Mouse (Mus musculus) ES-Bruce4 (cell line): ENCODE data around the gene Gm49425. TPM values are rescaled to one million over a fixed set of nuclear protein-coding genes. Genes with fewer than 3 reads are reported as not detected.

Experiments
- H3K27ac ChIP-seq: 2 replicates; pipeline ENCODE4 v1.5.1; 2012; ENCODE audit warnings: low read length, inconsistent platforms; ENCODE audit not compliant: insufficient read depth
- H3K27me3 ChIP-seq: 2 replicates; pipeline ENCODE4 v1.6.1; 2012; ENCODE audit warnings: mild to moderate bottlenecking, low read length, inconsistent platforms; ENCODE audit not compliant: control insufficient read depth, poor library complexity, insufficient read depth, severe bottlenecking
- H3K36me3 ChIP-seq: 2 replicates; pipeline ENCODE4 v1.6.1; 2012; ENCODE audit warnings: inconsistent platforms, mild to moderate bottlenecking, low read length, moderate library complexity; ENCODE audit not compliant: control insufficient read depth, poor library complexity, insufficient read depth, severe bottlenecking
- H3K4me1 ChIP-seq: one replicate; pipeline ENCODE4 v1.8.1; 2011; ENCODE audit warnings: low read length; ENCODE audit not compliant: control insufficient read depth, insufficient read depth
- H3K4me3 ChIP-seq: 2 replicates; pipeline ENCODE4 v1.5.1; 2011; ENCODE audit warnings: low read depth, mild to moderate bottlenecking, low read length
- H3K9ac ChIP-seq: 2 replicates; pipeline ENCODE4 v1.6.1; 2012; ENCODE audit warnings: low read depth, mild to moderate bottlenecking, inconsistent platforms; ENCODE audit not compliant: poor library complexity, severe bottlenecking
- H3K9me3 ChIP-seq: replicated peaks from 2 replicates; pipeline ENCODE4 v1.6.1; 2012; ENCODE audit warnings: mild to moderate bottlenecking, low read length, inconsistent platforms; ENCODE audit not compliant: control insufficient read depth, poor library complexity, insufficient read depth, severe bottlenecking
- CTCF ChIP-seq: IDR thresholded peaks from one replicate; pipeline ENCODE4 v1.8.1; 2011; ENCODE audit warnings: low read depth, low read length
- EP300 ChIP-seq: IDR thresholded peaks from 2 replicates; pipeline ENCODE4 v1.6.1; 2011; ENCODE audit warnings: low read depth, low read length; ENCODE audit not compliant: insufficient read depth
- POLR2A ChIP-seq: IDR thresholded peaks from one replicate; pipeline ENCODE4 v1.8.1; 2011; ENCODE audit warnings: low read length; ENCODE audit not compliant: insufficient read depth
- polyA plus RNA-seq: library from polyadenylated mRNA; stranded (reverse); fragments of >200 nt; gene quantifications from 2 replicates; pipeline ENCODE4 v1.2.4, GENCODE M21; 2011; ENCODE audit warnings: low read depth; ENCODE audit not compliant: missing spikeins, insufficient read depth, insufficient read length

The Gm49425 gene
- polyA plus RNA-seq, 1 experiment = not detected

DNA sequence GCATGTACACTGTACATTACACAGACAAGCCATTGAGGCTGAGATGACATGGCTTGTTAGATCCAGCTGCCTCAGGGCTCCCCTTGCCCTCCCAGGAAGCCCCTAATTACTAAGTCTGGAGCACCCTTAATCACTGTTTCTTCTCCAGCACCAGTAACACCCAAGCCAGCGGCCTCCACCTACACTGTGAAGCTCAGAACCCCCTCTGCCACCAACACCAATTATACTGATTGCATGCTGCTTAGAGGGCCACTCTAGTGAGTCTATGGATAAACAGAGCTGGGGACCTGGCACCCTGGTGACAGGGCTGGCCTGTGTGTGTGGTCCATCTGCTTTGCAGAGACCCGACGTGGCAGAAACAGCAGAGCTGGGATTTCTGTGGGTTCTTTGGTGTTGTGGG is 27.4 kb upstream of the Gm49425 start:
- H3K9me3 ChIP-seq = no peaks in the 10 kb centered on the region
- TF ChIP-seq CTCF (no peak), POLR2A (no peak), EP300 (no peak)
- no peak overlapping the region for H3K27ac ChIP-seq
- no peak overlapping the region for H3K9ac ChIP-seq
- H3K4me1 ChIP-seq = no peaks in the 10 kb centered on the region
- H3K4me3 ChIP-seq = no peak overlapping the region
- H3K27me3 ChIP-seq = no peaks in the 10 kb centered on the region
- no peaks in the 10 kb centered on the region for H3K36me3 ChIP-seq

DNA sequence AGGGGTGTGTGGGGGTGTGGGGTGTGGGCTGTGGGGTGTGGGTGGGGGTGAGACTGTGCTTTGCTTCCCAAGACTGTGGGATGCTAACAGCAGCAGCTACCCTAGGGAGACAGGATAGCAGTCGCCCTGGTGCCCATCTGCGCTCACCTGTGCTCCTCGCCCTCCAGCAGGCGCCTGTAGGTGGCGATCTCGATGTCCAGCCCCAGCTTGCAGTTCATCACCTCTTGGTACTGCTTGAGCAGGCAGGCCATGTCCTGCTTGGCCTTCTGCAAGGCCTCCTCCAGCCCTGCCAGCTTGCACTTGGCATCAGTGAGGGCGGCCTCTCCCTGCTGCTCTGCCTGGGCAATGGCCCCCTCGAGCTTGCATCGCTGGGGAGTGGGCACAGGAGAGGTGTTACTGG is 25.5 kb upstream of the Gm49425 start:
- no peaks in the 10 kb centered on the region for H3K9me3 ChIP-seq
- no peak overlapping the region for H3K27ac ChIP-seq
- no peaks in the 10 kb centered on the region for H3K4me1 ChIP-seq
- no peaks in the 10 kb centered on the region for H3K27me3 ChIP-seq
- TF ChIP-seq EP300 (no peak), CTCF (peak; percentile 50)
- H3K9ac ChIP-seq = no peak overlapping the region
- H3K36me3 ChIP-seq = no peaks in the 10 kb centered on the region
- H3K4me3 ChIP-seq = no peak overlapping the region

DNA sequence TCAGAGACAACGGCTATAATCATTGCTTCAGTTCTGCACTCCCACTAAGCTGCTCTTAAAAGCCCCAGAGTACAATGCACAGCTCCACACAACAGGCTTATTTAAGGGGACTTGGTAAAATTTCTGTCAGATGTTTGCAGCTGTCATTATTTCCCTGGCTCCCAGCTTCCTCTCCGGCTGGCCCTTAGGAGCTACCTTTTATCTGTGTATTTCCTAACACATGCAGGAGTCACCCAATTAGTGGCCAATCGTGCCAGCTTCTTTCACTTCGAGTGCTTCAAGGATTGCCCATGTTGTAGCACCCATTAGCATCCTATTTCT is 21.5 kb upstream of the Gm49425 start:
- H3K36me3 ChIP-seq = no peaks in the 10 kb centered on the region
- H3K27ac ChIP-seq = no peak overlapping the region
- no peaks in the 10 kb centered on the region for H3K4me1 ChIP-seq
- H3K27me3 ChIP-seq = no peaks in the 10 kb centered on the region
- H3K4me3 ChIP-seq = no peak overlapping the region
- TF ChIP-seq EP300 (no peak), POLR2A (no peak), CTCF (no peak)
- H3K9ac ChIP-seq = no peak overlapping the region
- no peaks in the 10 kb centered on the region for H3K9me3 ChIP-seq

DNA sequence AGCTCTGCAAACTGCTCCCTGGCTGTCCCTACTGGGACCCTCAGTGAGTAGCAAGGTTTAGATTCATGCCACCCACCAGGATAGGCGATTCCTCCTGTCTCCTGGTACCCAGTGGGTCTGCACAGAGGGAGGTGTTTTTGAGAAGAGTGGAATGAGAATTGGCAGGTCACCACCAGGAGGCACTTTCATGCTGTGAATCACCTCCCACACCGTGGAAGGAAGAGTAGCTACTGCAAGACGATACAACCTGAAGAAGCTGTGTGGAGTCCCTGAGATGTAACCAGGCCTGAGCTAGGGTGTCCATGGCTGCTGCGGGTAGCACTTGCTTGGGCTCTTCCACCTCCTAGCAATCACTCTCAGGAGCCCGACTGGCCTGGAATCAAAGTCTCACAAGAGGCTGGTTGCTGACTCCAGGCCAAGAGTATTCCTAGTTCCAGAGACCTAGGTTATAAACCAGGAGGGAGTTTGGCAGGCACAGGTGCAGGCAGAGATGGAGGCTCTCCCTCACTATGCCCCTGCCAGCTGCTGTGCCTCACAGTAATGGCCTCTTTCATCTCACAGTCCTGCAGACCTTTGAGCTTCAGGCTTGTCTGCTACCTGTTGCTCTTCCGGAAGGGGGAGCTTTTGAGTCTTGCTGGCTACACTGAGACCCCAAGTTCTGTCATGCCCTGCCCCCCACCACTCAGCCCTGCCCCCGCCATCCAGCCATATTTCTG is 21.0 kb upstream of the Gm49425 start:
- Histone ChIP-seq H3K27ac (no peak overlapping the region), H3K36me3 (no peaks in the 10 kb centered on the region), H3K27me3 (no peaks in the 10 kb centered on the region), H3K4me1 (no peaks in the 10 kb centered on the region), H3K9ac (no peak overlapping the region), H3K4me3 (no peak overlapping the region), H3K9me3 (no peaks in the 10 kb centered on the region)
- TF ChIP-seq EP300 = no peak
- no peak for TF ChIP-seq CTCF
- no peak for TF ChIP-seq POLR2A

GRCm38 (mm10) chr15:101536054-101536850 is 19.2 kb upstream of the Gm49425 start:
- Histone ChIP-seq H3K9ac (no peak overlapping the region), H3K9me3 (no peaks in the 10 kb centered on the region), H3K27me3 (no peaks in the 10 kb centered on the region), H3K27ac (no peak overlapping the region), H3K4me3 (no peak overlapping the region), H3K36me3 (no peaks in the 10 kb centered on the region), H3K4me1 (no peaks in the 10 kb centered on the region)
- TF ChIP-seq POLR2A = no peak
- TF ChIP-seq CTCF = no peak
- no peak for TF ChIP-seq EP300

GRCm38 (mm10) chr15:101532720-101533119 is 15.7 kb upstream of the Gm49425 start, which contains the start of gene Krt84:
Gene Krt84 (minus strand): TSS chr15:101532820.
- Histone ChIP-seq H3K9me3 (no peaks in the 10 kb centered on the region), H3K4me3 (no peak within 1 kb of the TSS), H3K36me3 (no peaks in the 10 kb centered on the region), H3K27ac (no peak within 1 kb of the TSS), H3K4me1 (no peaks in the 10 kb centered on the region), H3K9ac (no peak within 1 kb of the TSS), H3K27me3 (no peaks in the 10 kb centered on the region)
- no peak for TF ChIP-seq POLR2A
- no peak for TF ChIP-seq EP300
- no peak for TF ChIP-seq CTCF
